10 mouse cellular contexts compared by ENCODE assay signal in the genomic region with DNA sequence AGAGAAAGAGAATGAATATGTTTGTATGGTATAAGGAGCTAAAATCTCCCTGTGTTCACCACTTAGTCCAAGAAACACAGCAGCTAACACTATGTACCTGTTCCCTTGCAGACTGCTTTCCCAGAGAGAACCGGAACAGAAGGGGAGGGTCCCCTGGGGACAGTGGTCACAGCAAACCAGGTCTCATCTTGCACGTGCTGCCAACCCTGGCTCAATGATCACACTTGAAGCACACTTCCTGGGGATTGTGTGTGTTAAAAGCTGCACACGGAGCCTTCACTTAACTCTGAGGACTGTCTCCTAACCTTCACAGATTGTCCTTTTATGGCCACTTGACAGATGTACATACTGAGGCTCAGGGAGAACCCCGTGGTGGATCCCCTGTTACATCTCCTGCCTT.
"Had no signal": no experiment of that assay in that cellular context is flagged by ENCODE, and none has a peak within 500 bp of the region (broad histone marks: within the 10 kb centered on the region; RNA-seq: fewer than 3 reads in every experiment).

No protein-coding gene starts in this region.

- H3K27ac ChIP-seq: limb, embryonic 13.5 days; liver, embryonic 13.5 days; midbrain, embryonic 12.5 days; neural tube, embryonic 15.5 days had no signal

- H3K4me2 ChIP-seq: limb, embryonic 13.5 days; liver, embryonic 13.5 days; midbrain, embryonic 12.5 days; neural tube, embryonic 15.5 days had no signal

- H3K27me3 ChIP-seq: limb, embryonic 13.5 days; liver, embryonic 13.5 days; neural tube, embryonic 15.5 days had no signal

- H3K4me3 ChIP-seq: limb, embryonic 13.5 days; liver, embryonic 13.5 days; midbrain, embryonic 12.5 days; neural tube, embryonic 15.5 days had no signal

- H3K9ac ChIP-seq: limb, embryonic 13.5 days; liver, embryonic 13.5 days; midbrain, embryonic 12.5 days; neural tube, embryonic 15.5 days had no signal

- H3K9me3 ChIP-seq: liver, embryonic 13.5 days; midbrain, embryonic 12.5 days; neural tube, embryonic 15.5 days had no signal

- H3K36me3 ChIP-seq: limb, embryonic 13.5 days; liver, embryonic 13.5 days; midbrain, embryonic 12.5 days; neural tube, embryonic 15.5 days had no signal

- DNase-seq: kidney, adult 11 months; kidney, postnatal 10 days; left cerebral cortex, postnatal 4 days; liver, embryonic 13.5 days; lung, adult 2 months; lung, postnatal 14 days; thymus, postnatal 4 days had no signal

- H3K4me1 ChIP-seq: midbrain, embryonic 12.5 days; neural tube, embryonic 15.5 days had no signal
